Mouse (Mus musculus): ENCODE data around the gene Atl1.

The Atl1 gene

DNA sequence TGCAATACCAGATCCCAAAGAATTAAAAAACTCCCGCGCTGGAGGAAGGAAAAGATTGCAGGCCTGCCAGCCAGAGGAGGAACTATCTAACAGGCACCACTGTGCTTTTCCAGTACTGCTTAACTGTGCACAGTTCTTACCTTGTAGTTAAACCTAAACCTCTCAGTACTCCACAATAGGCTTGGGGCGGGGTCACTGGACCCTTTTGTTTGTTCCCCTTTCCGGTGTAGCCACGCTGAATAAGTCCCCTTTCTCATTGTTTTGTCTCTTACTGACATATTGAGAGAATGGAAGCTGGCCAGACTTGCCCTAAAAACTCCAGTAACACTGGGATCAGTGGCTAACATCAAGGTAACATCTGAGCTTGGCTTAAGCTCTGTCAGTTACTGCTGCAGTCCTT is 45.3 kb downstream of the Atl1 start:
- intact Hi-C loops (cut with DNase I): no loop called here

DNA sequence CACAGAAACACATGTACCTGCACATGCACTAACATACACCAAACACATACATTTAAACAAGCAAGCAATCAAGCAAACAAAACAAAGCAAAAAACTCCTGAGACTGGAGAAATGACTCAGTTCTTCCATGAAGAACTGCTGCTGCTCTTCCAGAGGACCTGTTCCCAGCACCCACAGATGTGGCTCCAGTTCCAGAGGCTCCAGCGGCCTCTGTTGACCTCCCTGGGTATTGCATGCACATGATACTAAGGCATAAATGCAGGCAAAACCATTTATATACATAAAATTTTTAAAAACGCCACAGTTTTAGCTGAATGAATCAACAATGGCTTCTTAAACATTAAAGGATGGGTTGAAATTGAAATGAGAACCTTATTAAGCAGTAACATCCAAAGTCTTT is 46.9 kb downstream of the Atl1 start:
- intact Hi-C loops (cut with DNase I): no loop called here

DNA sequence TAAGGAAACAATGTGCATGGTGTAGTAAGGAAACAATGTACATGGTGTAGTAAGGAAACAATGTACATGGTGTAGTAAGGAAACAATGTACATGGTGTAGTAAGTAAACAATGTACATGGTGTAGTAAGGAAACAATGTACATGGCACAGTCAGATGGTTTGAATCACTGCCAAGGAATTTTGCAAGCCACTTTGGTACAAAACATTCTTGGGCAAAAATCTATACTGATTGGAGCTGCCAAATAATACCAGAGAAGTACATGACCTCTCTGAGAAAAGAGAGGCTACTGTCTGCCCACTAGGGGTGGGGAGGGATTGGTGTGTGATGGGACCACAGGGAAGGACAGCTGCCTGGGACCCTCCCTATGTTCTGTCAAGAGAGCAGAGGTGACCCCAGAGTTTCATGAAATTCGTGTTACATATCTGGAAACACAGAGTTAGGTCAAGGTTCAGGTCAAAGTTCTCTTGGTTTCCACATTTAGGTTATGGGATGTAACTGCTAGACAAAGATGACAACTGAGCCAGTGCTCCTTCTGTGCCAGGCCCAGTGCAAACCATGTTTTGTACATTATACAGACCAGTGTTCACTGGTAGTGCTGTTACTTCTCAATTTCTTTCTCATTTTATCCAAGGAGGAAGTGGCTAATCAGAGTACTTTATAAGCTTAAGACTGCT is 49.4 kb downstream of the Atl1 start:
- intact Hi-C loops (cut with DNase I): no loop called here

DNA sequence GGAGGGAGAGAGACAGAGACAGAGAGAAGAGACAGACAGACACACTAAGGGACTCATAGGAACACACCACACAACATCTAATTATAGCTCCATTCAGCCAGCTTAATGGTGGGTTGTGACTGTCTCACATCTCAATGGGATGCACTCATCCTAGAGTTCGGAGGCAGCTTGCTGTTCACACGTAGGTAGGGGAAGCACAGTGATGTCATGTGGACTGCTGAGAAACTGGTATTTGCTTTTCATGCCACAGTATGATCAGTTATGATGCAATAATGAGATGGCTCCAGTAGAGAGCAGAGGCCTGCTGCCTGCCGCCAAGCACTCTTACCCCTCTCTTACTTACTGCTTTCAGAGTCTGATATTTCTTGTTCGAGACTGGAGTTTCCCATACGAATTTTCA is 53.4 kb downstream of the Atl1 start:
- intact Hi-C loops (cut with DNase I): no loop called here

DNA sequence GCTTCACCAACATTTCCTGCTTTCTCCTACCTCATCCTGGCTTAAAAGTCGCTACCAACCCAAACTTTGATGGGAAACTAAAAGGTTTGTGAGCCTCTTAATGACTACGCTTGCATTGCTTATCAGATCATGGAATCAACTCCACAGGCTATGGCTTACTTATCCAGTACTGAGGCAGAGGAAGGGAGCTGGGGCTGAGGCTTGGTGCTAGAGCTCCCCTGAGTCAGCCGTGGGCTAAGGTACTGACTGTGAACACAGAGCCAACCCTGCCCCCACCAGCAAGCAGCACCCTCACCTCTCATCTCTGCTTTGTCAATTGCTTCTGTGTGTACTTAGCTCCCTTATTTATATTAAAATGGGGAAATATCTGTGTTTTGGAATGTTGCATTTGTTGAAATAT is 55.1 kb downstream of the Atl1 start:
- intact Hi-C loops (cut with DNase I): no loop called here

DNA sequence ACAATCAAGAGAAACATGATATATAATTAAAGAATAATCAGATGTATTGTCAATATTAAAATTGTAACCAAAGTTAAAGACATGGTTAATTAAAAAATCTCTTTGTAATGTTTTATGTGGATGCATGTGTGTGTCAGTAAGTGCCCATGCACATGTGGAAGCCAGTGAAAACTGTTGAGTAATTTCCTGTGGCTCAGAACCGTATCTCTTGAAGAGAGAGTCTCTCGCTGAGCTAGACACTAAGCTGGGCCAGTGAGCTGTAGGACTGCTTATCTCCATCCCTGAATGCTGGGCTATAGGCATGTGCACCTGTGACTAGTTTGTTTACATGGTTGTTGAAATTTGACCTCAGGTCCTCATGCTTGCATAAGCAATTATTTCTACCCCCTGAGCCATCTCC is 65.0 kb downstream of the Atl1 start:
- intact Hi-C loops (cut with DNase I): no loop called here

DNA sequence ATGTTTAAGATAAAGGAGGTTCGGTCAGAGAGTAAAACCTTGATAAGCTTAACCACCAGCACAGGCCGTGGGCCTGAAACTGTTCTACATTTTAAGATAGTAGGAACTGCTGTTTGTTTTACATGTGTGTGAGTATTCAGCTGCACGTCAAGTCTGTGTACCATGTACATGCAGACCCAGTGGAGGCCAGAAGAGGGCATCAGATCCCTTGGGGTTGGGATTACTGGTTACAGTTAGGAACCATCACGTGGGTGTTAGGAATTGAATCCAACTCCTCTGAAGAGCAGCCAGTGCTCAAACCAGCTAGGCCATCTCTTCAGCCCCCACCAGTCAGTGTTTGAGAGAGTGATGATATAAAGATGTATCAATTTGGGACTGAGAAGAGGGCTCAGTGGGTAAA is 70.1 kb downstream of the Atl1 start:
- intact Hi-C loops (cut with DNase I): loop anchor here (5.0 kb wide), 2 partner anchors 100 to 185 kb away; no protein-coding TSS in a partner anchor

DNA sequence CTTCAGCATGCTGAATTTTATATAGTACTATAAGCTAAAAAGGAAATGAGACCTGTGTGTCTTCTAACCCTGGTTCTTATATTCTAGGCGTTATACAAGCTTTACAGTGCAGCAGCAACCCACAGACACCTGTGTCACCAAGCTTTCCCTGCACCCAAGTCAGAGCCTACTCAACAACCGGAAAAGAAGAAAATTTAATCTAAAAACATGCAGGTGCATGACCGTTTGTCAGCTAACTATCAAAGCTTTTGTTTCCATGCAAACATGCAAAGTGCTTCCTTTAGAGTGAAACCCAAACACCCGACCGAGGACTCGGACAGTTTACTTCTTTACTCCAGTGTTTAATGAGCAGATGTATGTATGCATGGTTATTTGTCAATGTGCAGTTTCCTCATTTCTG is 70.7 kb downstream of the Atl1 start:
- intact Hi-C loops (cut with DNase I): loop anchor here (5.0 kb wide), 2 partner anchors 99 to 184 kb away; no protein-coding TSS in a partner anchor

DNA sequence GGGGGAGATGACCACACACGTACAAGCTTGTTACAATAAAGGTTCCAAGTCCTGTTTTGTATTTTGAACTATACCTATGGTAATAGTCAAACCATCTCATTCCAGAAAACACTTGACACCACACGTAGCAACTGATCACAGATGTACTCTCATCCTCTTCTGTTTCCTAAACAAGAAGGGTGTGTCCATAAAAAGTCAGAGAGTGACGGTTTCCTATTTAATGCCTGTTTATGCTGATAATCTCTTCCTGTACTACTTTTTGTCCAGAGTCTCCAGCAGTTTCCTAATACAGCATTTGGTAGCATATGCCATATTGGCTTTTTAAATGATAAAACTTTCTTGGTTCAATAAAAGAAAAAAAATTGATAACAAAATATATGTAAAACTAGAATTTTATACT is 73.2 kb downstream of the Atl1 start:
- intact Hi-C loops (cut with DNase I): no loop called here

DNA sequence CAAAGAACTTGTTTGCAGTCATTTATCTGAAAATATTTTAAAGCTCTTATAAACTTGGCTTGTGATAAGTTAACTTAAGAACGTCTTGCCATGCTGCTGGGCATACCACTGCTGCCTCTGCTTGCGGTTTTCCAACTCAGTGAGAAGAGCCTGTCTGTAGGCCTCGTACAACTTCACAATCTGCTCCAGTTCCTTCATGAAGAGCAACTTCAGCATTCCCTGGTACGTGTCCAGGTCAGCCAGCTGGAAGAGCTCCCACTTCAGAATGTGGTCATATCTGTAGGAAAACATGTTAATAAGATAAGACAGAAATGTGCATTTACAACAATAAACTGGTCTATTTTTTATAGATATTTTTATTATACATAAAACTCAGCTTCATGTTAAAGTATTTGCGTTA is 73.7 kb downstream of the Atl1 start:
- intact Hi-C loops (cut with DNase I): no loop called here

DNA sequence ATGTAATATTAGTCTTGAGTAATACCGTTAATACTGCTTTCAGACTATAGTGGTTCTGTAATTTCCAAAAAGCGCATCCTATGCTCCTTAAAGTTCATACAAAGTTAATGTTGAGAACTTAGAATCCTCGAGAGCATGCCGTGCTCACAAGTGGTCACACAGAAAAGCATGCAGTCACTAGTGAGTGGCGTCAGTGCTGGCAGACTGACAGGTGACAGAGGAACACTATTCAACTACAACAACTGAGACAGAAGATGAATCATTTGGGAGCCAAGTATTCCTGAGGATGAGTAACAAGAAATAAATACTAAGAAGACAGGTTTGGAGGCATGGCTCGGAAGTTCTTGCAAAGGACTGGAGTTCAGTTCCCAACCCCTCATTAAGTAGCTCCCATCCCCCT is 74.7 kb downstream of the Atl1 start:
- intact Hi-C loops (cut with DNase I): no loop called here

DNA sequence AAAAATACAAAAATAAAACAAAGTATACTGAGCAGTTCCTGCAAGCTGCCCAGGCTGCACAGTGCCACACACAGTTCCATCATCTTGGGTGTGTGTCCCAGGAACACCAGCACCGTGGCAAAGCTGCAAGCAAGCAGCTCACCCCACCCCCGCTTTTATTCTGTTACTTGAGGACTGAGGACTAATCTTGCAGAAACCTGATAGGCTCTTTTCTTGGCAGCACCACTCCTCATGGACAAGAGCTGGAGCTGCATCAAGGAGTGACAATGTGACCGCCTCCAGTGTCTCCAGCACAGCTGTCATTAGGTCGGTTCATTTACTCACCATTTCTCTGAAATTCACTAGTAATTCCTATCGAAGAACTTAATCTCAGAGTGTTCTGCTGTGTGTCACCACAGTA is 75.7 kb downstream of the Atl1 start:
- intact Hi-C loops (cut with DNase I): no loop called here

DNA sequence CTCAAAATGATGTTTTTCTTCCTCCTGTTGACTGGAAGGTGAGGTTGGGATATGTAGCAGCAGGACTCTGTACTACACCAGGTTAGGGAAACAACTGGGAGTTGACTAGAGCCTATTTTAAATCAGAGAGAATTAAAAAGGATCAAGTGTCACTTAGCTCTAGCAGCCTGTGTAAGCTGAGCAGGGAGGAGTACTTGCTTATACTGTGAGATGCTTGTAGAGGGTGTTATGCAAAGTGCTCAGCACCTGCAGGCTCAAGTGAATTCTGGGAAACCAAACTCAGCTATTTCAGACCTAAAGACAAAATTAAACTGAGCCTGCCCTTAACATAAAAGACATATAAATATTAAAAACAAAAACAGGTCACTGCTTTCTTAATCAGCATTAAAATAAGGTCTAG is 81.3 kb downstream of the Atl1 start:
- intact Hi-C loops (cut with DNase I): no loop called here

DNA sequence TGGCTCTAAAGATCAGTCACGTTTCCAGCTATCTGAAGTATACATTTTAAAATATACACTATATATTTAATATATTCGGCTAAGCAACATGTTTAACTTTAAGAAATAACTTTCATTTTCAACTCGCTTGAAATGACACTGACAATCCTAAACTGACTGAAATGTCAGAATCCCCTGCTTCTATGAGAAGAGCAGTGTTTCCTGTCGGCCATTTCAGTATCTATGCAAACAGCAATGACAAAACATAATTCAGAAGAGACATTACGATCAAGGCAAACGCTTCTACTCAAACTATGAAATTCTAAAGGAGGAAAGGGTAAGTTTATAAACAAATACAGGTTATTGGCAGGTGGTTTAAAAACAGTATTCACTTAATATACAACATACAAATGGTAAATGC is 84.3 kb downstream of the Atl1 start:
- intact Hi-C loops (cut with DNase I): no loop called here

DNA sequence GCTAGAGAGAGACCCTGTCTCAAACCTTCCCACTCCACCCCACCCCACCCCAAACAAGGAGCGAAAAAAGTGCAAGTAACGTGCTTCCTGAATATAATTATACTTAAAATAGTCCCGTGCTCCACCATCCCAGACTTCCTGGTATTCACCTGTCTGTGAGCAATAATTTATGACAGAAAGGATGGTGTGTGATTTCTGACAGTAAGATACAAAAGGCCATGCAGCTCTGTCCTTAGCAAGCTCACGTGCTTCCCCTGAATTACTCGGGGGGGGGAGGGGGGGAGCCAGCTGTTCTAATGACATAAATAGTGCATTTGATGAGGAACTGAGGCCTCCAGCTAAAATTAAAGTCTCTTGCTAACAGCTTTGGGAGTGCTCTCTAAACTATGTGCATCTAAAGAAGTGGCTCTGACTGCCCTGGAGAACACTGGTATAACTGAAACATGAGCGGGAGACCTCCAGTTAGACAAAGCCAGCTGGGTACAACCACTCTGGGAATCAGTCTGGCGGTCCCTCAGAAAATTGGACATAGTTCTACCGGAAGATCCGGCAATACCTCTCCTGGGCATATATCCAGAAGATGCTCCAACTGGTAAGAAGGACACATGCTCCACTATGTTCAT is 85.1 kb downstream of the Atl1 start:
- intact Hi-C loops (cut with DNase I): no loop called here

DNA sequence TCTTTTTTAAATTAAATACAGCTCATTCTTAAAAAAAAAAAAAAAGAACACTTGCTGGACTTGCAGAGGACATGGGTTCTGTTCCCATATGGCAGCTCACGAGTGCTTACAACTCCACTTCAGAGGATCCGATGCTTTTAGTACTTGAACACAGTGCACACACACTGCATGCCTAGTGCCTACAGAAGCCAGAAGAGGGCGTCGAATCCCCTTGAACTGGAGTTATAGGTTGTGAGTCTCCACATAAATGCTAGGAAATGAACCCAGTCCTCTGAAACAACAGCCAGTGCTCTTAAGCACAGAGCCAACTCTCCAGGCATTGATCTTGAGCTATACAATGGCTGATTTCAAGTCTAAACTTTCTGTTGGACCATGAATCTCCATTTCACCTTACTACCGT is 90.5 kb downstream of the Atl1 start:
- intact Hi-C loops (cut with DNase I): no loop called here

DNA sequence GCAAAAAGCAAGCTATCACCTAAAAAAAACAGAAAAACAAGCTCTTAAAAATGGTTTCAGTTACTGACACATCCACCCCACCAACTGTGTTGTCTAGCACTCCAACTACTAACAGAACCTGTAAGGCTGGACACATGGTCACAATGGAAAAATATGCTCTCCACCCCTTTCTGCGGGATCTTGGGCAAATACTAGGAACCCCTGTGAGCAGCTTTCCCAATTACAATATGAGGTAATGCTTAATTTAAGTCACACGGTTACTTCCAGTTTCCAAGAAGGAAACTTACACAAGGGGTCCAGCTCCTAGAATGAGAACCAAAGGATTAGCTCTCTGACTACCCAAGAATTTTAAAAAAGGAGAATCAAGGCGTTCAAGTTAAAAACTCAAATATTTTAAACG is 93.1 kb downstream of the Atl1 start:
- intact Hi-C loops (cut with DNase I): no loop called here

DNA sequence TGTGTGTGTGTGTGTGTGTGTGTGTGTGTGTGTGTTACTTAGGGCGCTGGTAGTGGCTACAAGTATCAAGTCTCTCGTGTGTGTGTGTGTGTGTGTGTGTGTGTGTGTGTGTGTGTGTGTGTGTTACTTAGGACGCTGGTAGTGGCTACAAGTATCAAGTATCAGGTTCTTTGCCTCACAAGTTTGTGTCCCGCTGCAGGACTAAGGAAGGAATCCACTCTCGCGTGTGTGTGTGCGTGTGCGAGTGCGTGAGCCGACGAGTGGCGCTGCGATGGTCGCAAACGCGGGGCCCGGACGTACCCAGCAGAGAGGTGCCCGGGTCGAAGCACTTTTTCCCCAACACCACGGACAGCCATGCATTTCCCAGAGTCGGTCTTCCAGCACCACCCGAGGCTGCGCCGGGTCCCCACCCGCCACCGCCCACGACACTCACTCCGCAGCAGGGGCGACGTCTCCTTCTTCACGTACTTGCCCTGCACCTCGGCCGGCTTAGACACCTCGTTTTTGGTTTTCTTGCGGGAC is 93.9 kb downstream of the Atl1 start:
- intact Hi-C loops (cut with DNase I): no loop called here

DNA sequence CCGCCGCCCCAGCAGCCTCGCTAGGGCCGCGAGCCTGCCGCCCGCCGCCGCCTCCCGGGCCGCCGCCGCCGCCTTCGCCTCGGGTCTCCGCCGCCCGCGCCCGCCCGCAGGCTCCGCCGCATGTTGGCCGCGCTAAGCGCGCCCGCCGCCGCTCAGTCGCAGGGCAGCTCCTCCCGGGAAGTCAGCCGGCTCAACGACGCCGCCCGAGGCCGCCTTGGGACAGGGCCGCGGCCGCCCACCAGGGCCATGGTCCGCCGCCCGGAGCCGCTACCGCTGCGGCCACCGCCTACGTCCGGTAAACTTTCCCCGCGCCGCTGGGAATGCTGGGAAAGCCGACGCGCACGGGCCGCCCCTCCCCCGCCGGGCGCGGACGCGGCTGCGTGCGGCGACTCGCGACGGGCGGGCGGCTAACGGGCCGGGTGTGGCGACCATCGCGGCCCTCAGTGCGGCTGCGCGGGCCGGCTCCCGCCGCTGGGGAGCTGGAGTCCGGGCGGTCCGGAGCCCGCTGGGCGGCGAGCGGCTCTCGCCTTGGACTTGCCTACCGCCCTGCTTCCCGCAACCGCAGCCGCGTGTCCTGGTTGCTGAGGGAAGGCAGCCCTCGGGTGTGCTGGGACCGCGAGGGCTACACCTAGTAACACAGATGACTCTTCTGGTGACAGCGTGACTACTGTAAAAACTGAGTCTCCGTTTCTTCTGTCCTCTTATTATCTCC is 94.5 kb downstream of the Atl1 start, which contains the start of gene Sav1:
Gene Sav1 (minus strand): TSS at position 217 of the 712 bp plus-strand sequence.
- intact Hi-C loops (cut with DNase I): no loop called here

DNA sequence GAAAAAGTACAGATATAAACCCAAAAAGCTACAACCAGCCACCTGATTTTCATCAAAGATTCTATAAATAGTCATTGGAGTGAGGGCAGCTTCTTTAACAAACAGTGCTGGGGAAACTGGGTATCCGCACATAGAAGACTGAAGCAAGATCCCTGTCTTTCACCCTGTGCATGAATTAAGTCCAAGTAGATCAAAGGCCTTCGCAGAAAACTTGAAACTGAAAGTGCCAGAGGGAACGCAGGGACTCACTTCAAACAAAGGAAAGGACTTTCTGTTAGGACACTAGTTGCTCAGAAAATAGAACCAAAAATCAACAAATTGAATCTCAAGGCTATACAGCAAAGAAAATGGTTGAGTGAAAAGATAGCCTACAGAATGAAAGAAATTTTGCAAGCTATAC is 103.0 kb downstream of the Atl1 start:
- intact Hi-C loops (cut with DNase I): no loop called here

DNA sequence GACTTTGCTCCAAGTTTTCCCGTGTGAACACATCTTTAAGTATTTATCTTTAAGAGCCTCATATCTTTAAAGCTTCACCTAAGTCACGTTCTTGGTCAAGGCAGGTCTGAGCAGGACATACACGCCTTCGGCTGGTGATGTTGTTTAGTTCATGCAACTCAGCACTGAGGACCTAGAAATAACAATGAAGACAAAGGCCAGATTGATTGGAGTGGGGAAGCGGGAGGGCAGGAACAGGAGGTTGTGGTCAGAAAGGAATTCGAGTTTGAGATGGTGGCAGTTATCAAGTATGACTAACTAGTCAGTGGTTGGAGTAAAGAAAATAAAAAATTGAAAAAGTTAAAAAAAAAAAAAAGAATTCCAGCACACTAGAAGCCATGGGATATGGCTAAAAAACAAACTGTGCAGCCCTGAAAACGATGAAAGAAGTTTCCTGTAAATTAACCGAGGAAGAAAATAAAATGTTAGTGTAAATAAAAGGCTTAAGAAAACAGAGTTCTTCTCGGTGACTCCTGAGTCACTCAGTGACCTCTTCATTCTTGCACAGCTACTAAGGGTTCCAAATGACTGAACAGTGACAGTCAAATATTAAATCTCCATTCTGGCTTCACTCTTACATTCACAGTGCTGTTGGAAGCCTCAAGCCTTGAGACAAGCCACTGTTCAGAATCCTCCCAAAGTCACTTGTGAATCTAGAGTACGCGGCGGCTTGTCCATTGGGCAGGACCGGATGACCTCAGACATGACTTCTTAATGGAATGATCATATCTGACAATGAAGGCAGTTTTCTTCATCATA is 106.0 kb downstream of the Atl1 start:
- intact Hi-C loops (cut with DNase I): no loop called here

DNA sequence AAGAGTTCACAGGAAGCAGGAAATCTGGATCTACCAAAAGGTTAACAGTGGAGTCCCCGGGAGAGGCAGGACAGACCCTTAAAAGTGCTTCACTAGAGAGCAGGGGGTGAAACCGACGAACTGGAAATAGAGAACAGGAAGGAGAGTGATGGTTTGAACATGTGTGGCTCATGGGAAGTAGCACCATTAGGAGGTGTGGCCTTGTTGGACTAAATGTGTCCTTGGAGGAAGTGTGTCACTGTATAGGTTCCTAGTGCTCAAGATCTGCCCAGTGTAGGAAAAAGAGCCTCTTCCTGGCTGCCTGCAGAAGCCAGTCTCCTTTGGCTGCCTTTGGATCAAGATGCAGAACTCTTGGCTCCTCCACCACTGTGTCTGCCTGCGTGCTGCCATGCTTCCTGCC is 112.7 kb downstream of the Atl1 start:
- intact Hi-C loops (cut with DNase I): no loop called here
